Mouse (Mus musculus): Measurements from ENCODE around the gene Camk1g.

- TF ChIP-seq CHD2 (IDR thresholded peaks at IDR 0.05; ENCODE audit: low read depth, low read length): no peak
- no peak for TF ChIP-seq ZNF384 (IDR thresholded peaks at IDR 0.05; ENCODE audit: low read depth, low read length)
- TF ChIP-seq MAFK (IDR thresholded peaks at IDR 0.05; ENCODE audit: insufficient read depth, low read depth, low read length): no peak
- TF ChIP-seq HCFC1 (IDR thresholded peaks at IDR 0.05; ENCODE audit: borderline replicate concordance, insufficient read depth, low read length): no peak
Measured at GRCm38 (mm10) chr1:193324224-193324623, 45.9 kb downstream of the Camk1g start.

All from ES-E14 (cell line).